Mouse (Mus musculus) G1E (cell line): ENCODE measurements at regions not wholly inside any gene's neighbourhood (a gene's known extent, or its start where the extent isn't known, plus 50 kb on each side); places are given as distances from the start of the nearest gene placed in this dataset.

Experiments
- ATAC-seq: 2 replicates; pipeline ENCODE4 v1.8.0; 2016; ENCODE audit warnings: mild to moderate bottlenecking; ENCODE audit not compliant: insufficient number of reproducible peaks, poor library complexity, low FRiP score, severe bottlenecking; ENCODE audit errors: extremely low read depth
- DNase-seq: peaks from one replicate; pipeline ENCODE4 v3.0.0; 2012; ENCODE audit warnings: low spot score
- H3K27me3 ChIP-seq: 2 replicates; pipeline ENCODE4 v1.6.1; 2012; ENCODE audit warnings: mild to moderate bottlenecking, low read length, inconsistent platforms; ENCODE audit not compliant: insufficient read depth
- H3K36me3 ChIP-seq: replicated peaks from 2 replicates; pipeline ENCODE3; 2012; ENCODE audit warnings: mild to moderate bottlenecking, inconsistent platforms
- H3K4me1 ChIP-seq: 2 replicates; pipeline ENCODE4 v1.6.1; 2012; ENCODE audit warnings: low read depth, low read length, inconsistent platforms, mixed read lengths; ENCODE audit not compliant: insufficient read depth
- H3K4me3 ChIP-seq: 2 replicates; pipeline ENCODE4 v1.5.1; 2012; ENCODE audit warnings: low read depth, mild to moderate bottlenecking, inconsistent platforms, low read length, moderate library complexity, mixed read lengths
- H3K9me3 ChIP-seq: replicated peaks from 2 replicates; pipeline ENCODE4 v1.6.1; 2012; ENCODE audit warnings: inconsistent platforms
- CTCF ChIP-seq: IDR thresholded peaks from 2 replicates; pipeline ENCODE4 v1.5.1; 2012; ENCODE audit warnings: low read depth, low read length, inconsistent platforms, mixed read lengths
- GATA1 ChIP-seq: IDR thresholded peaks from 2 replicates; pipeline ENCODE4 v1.6.1; 2012; ENCODE audit warnings: borderline replicate concordance, low read length, inconsistent platforms, mixed read lengths
- GATA2 ChIP-seq: IDR thresholded peaks from 2 replicates; pipeline ENCODE4 v1.6.1; 2012; ENCODE audit warnings: low read depth, low read length, inconsistent platforms, borderline replicate concordance
- POLR2AphosphoS5 ChIP-seq: IDR thresholded peaks from 2 replicates; pipeline ENCODE4 v1.6.1; 2012; ENCODE audit warnings: low read depth, low read length, inconsistent platforms; ENCODE audit not compliant: insufficient replicate concordance
- TAL1 ChIP-seq: conservative IDR thresholded peaks from 2 replicates; pipeline ENCODE4 v1.6.1; 2012; ENCODE audit warnings: low read depth, low read length, inconsistent platforms, mixed read lengths

DNA sequence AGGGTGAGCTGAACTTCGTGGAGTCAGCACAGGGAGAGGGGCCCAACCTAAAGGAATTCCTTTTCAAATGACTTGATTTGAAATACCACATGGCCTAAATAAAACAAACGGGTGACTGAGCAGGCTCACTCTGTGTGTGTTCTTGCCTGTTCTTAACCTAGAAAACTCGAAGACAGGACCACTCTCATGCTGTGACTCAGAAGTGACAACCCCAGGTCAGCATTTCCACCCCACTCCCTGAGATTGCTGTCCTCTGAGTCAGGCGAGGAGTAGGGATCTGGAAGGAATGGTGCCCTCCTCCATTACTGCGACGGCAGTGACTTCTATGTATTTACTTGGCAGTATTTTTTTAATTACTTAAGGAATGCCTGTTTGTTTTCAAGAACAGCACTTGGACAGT, 155.8 kb upstream of the Rpl34 start:
- Histone ChIP-seq H3K9me3 (peaks cover 29% of the 10 kb centered on the region), H3K4me1 (no peaks in the 10 kb centered on the region), H3K36me3 (no peaks in the 10 kb centered on the region), H3K4me3 (no peak overlapping the region), H3K27me3 (no peaks in the 10 kb centered on the region)
- no peak for DNase-seq
- ATAC-seq, result no peak
- TF ChIP-seq GATA2 (no peak), TAL1 (no peak)

DNA sequence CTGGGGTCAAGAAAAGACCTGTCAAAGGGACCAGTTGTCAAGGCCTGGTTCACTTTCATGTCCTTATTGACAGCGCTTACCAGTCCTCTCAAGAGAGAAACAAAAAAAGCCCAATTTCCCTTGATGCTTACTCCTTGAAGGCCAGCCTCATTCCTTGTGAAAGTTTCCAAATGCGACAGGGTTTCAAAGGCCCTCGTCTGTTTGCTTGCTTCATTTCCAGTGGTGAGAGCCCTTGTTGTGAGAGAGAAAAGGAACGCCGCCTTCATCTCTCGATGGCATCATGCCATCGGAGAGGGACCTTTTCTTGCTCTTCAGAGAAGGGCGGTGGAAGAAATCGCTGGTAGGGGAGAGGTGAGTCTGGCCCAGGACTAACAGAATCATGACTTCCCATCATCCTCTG, 154.2 kb upstream of the Rpl34 start:
- no peaks in the 10 kb centered on the region for H3K4me1 ChIP-seq
- no peak overlapping the region for H3K4me3 ChIP-seq
- no peaks in the 10 kb centered on the region for H3K27me3 ChIP-seq
- no peak for DNase-seq
- H3K9me3 ChIP-seq, result peaks cover 32% of the 10 kb centered on the region
- TF ChIP-seq POLR2AphosphoS5 (no peak), CTCF (no peak), GATA1 (no peak), TAL1 (no peak), GATA2 (no peak)
- ATAC-seq, result no peak
- H3K36me3 ChIP-seq, result no peaks in the 10 kb centered on the region

DNA sequence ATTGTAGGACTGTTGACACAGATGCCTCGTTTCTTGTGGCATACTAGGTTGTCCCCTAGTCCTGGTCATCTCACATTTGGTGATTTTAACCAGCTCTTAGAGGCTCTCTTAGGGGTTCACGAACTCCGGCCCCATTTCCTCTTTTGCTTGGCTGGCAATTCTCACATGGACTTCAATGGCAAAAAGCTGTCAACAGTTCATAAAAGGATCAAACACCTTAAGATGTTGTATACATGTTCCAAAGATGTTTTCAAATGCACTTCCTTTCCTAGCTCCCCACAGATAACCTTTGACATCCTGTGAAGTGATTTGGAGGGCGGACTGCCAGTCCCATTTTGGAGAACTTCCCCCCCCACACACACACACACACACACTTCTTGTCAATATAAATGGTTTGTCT, 153.7 kb upstream of the Rpl34 start:
- no peaks in the 10 kb centered on the region for H3K36me3 ChIP-seq
- H3K4me1 ChIP-seq, result no peaks in the 10 kb centered on the region
- no peaks in the 10 kb centered on the region for H3K27me3 ChIP-seq
- H3K9me3 ChIP-seq, result peaks cover 36% of the 10 kb centered on the region
- no peak for TF ChIP-seq GATA1
- TF ChIP-seq CTCF, result no peak
- TF ChIP-seq POLR2AphosphoS5, result no peak
- no peak for TF ChIP-seq GATA2
- no peak for TF ChIP-seq TAL1
- H3K4me3 ChIP-seq, result no peak overlapping the region
- no peak for DNase-seq
- no peak for ATAC-seq

DNA sequence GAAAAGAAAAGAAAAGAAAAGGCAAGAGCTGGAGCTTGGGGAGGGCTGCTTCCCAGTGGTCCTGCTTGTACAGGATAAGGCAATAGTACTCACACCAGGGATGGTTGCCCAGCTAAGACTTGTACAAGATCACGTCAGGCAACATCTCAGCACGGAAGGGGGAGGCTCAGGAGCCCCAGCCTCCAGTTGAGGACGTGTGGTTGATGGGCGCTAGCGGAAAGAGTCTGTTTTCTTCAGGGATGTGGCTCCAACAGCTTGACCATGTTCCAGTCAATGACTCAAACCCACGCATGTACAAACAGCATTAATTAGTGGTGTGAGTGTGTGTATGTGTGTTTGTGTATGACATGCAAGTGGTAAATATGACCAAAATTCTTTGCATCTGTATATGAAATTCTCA, 153.1 kb upstream of the Rpl34 start:
- no peak overlapping the region for H3K4me3 ChIP-seq
- H3K4me1 ChIP-seq, result no peaks in the 10 kb centered on the region
- no peaks in the 10 kb centered on the region for H3K27me3 ChIP-seq
- H3K36me3 ChIP-seq, result no peaks in the 10 kb centered on the region
- TF ChIP-seq GATA1, result no peak
- no peak for TF ChIP-seq POLR2AphosphoS5
- no peak for TF ChIP-seq GATA2
- TF ChIP-seq TAL1, result no peak
- TF ChIP-seq CTCF, result no peak
- DNase-seq (no peak), ATAC-seq (no peak)
- peaks cover 40% of the 10 kb centered on the region for H3K9me3 ChIP-seq

DNA sequence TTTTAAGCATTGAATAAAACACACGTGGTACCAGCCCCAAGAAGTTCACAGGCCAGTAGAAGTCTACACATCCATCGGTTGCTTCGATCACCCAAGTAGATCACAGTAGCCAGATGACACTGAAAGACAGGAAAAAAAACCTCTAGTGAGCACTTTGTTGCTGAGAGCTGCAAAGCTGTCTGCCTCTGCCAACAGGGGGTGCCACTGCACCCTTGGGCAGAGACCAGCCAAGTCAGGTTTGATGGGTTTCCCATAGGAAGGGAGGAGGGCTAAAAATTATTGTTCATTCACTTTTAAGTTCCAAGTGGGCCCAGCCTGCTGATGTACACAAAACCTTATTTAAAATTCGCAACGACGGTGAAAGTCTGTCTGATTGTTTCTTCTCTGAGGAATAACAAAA, 150.3 kb upstream of the Rpl34 start:
- Histone ChIP-seq H3K9me3 (peaks cover 42% of the 10 kb centered on the region), H3K36me3 (no peaks in the 10 kb centered on the region), H3K4me1 (no peaks in the 10 kb centered on the region), H3K27me3 (no peaks in the 10 kb centered on the region), H3K4me3 (no peak overlapping the region)
- no peak for TF ChIP-seq TAL1
- no peak for TF ChIP-seq GATA2
- TF ChIP-seq GATA1, result no peak
- no peak for TF ChIP-seq POLR2AphosphoS5
- TF ChIP-seq CTCF, result no peak
- ATAC-seq (no peak), DNase-seq (no peak)

DNA sequence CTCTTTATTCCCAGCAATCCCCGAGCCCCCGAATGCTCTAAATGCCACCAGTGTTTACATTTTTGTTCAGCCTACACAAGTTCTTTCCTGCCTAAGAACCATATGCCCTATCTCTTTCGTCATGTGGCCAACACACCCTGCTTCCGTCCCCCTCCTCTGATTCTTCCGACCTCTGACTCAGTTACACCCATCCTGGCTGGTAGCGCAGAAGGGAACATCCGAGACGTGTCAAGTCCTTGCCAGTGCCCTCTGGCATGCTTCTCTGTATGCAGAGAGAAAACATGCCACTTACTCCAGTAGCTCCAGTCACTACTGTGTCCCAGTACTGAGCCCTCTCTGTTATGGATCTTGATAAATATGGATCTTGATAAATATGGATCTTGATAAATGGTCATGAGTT, 149.3 kb upstream of the Rpl34 start:
- Histone ChIP-seq H3K4me3 (no peak overlapping the region), H3K36me3 (no peaks in the 10 kb centered on the region), H3K27me3 (no peaks in the 10 kb centered on the region), H3K4me1 (no peaks in the 10 kb centered on the region), H3K9me3 (peaks cover 34% of the 10 kb centered on the region)
- no peak for DNase-seq
- no peak for ATAC-seq
- TF ChIP-seq CTCF (no peak), GATA2 (no peak), POLR2AphosphoS5 (no peak), TAL1 (no peak), GATA1 (no peak)

DNA sequence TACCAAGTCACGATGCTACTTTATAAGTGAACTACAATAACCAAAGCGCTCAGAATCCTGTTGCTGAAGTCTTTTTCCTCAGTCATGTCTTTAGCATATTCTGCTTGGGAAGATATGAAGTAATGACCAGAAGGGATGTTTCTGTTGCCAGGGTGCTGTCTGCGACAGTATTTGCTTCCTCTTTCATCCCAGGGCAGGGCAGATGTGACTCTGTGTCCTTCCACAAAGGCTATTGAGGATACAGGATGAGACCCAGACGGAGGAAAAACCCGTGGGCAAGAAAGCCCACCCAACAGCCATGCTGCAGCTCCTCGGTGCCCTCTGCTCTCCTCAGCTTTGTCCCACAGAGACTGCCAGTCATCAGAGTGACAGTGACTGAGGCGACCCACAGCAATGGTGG, 148.6 kb upstream of the Rpl34 start:
- Histone ChIP-seq H3K4me3 (no peak overlapping the region), H3K27me3 (no peaks in the 10 kb centered on the region), H3K4me1 (no peaks in the 10 kb centered on the region), H3K9me3 (peaks cover 36% of the 10 kb centered on the region), H3K36me3 (no peaks in the 10 kb centered on the region)
- TF ChIP-seq TAL1 (no peak), POLR2AphosphoS5 (no peak), GATA1 (no peak), GATA2 (no peak)
- no peak for ATAC-seq
- no peak for DNase-seq
